Mouse (Mus musculus): ENCODE data around the gene Slc38a8.

DNA sequence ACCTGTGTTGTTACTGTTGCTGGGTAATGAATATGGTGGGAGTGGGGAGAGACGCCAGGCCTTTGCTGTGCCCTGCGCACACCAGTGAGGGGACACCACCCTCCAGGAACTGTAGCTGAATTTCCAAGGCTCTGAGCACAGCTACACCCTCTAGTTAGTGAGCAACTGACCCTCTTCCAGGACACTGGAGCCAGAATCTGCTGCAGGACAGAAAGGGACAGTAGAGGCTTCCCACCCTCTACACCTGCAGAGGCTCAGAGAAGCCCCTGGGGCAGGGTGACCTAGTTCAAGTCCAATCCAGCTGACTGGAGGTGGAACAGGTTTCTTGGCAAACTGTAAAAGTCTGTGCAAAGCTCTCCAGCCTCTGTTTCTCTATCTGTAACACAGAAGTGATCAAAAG lies 62.1 kb downstream of the Slc38a8 start:
- TF ChIP-seq TAL1 (IDR thresholded peaks at IDR 0.05; ENCODE audit: low read length): no peak
- TF ChIP-seq GATA1 (IDR thresholded peaks at IDR 0.05; ENCODE audit: low read length): no peak
